Mouse (Mus musculus) gastrocnemius, postnatal 25 days (tissue): ENCODE measurements around the gene Elmsan1. TPM values are rescaled to one million over a fixed set of nuclear protein-coding genes. Genes with fewer than 3 reads are reported as not detected.

ENCODE experiments used
- DNase-seq: peaks from one replicate; pipeline ENCODE4 v3.0.0; 2022
- total RNA-seq, 2 experiments: library from RNA; stranded (reverse); gene quantifications; 1 replicate in 1 of 2; 2 replicates in 1 of 2; pipeline ENCODE4 v1.2.3; 2021

The Elmsan1 gene
- total RNA-seq, 2 experiments from 2014 or later, result 8.0 to 9.9 TPM

- no peak for DNase-seq
Observed at GRCm38 (mm10) chr12:84215758-84216440, 2.8 kb downstream of the Elmsan1 start.

DNA sequence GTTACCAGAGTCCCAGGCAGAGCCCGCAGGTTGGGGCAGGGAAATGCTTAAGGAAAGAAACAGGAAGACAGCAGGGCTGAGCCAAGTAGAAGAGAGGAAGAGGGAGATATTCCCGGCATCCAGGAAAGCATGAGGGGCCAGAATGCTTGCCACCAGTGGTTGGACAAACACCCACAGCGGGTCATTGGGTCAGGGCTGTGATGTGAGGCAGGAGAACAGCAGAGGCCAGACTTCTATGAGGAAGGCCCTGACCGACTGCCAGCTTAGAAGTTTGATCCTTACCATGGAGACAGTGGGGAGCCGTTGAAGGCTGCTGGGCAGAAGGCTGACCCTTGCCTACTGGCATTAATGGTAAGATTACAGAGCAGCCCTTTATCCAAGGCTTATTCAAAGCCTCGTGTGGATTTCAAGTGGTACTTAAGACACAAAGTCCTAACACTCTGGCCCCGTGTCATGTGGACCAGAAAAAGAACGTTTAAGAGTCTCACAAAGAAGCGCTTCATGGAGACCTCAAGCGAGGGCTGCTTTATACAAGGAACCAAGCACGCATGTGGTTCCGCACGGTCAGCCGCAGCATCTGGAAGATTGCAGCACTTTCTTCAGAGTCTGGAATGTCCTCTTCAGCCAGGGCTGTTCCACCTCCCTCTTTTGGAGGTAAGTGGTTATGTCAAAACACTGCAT, 4.0 kb downstream of the Elmsan1 start:
- DNase-seq, result no peak

DNA sequence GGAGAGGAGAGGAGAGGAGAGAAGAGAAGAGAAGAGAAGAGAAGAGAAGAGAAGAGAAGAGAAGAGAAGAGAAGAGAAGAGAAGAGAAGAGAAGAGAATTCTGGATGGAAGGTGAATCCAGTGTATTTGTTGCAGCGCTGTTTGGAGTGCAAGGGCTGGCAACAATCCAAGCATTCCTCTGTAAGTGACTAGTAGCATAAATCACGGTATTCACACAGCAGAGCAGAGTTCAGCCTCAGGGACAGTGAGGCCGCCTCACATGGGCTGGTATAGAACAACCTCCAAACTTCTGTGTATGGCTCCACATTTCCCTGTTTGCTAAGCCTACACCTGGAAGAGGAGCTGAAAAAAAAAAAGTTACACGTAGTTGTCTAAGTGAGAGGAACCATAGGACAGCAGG, 6.4 kb downstream of the Elmsan1 start:
- DNase-seq, result no peak

DNA sequence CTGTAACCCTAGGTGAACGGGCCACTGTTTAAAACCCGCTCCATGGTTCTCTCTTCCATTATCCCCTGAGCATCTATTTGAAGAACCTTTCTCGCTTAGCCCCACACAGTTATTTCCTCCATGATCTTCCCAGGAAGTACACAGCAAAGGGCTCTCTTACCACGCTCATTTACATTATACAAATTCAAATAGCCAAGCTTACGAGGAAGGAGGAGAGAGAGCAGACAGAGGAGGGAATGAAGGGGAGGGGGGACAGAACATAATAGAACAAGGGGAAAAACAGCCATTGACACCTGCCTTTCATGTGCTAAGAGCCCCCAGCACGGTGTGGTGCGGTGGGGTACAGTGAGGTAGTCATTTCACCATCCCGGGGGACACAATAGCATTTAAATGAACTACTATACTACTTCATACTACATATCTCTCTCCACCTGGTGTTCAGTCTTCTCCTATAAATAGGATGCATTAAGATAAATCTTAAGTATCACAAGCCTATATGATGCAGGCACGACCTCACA, 7.6 kb downstream of the Elmsan1 start:
- DNase-seq, result no peak

DNA sequence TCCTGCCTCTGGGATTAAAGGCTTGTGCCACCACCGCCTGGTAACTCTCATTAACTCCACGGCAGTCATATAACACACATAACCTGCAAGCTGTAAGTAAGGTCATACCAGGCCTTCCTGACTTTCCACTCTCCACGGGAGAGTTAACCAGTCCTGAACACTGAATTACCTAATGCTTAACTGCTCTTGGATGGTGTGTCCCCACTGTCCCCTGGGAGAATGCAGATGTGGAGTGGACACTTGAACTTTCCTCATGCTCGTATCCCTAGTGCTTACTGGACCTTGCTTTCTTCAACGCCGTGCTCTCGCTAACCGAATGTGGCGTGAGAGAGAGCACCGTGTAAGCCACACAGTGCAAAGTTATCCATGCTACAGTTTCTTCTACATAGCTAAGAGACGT, 8.4 kb downstream of the Elmsan1 start:
- peak; percentile 1 for DNase-seq

DNA sequence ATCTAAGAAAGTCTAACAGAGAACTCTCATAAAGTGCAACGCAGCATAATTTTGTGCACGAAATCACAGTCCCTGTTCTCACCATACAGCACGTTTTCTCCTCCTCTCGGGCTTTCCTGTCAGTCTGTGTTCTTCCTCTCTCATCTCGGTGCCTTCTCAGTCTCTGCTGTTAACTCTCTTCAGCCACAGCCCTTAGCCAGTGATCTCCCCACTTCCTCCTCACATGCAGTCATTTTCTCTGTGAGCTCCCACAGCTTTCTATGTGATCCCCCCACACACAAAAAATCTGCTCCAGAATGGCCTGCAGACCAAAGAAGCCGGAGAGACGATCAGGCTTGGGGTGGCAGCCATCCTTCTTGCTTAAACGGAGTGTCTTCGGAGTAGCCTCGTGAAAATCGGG, 9.6 kb downstream of the Elmsan1 start:
- no peak for DNase-seq

DNA sequence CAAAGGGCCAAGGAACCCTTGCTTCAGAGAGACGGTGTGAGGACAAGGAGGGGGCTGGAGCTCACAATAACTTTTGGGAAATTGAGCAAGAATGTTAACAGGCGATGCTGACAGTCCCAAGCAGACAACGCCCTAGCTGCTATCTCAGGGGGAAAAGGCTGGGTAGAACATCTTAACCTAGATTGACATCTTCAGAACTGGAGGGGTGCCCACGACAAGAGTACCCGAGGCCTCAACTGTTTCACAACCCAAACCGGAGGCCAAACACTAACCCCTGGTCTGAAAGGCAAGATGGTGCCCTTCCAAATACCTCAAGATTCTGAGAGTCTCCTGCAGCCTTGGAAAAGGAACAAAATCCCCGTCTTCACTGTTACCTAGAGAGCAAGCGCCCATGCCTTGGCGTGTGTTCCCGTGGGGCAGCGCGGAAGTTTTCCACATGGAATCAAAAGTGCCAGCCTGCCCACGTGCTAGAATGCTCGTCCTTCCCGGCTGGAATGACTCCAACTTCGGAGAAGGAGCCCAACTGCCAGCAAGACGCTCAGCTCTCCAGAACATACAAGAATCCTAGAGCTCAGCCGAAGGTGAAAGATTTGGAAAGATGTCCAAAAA, 11.4 kb downstream of the Elmsan1 start:
- no peak for DNase-seq

DNA sequence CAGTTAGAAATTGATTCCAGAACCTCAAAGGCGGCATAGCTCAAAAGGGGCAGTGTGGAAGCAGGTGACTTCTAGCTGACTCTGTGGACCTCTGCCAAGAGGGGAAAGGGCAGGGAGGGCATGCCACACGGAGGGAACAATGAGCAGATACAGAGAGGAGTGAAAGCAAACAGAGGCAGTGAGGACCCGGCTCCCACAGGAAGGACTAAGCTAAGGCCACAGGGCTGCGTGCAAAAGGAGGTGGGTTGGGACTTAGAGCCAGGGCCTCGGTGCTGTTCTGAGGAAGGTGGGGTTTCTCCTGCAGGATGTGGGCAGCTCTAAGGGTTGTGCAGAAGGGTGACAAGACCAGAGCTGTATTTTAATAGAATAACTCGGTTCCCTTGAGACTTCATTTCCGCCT, 12.2 kb downstream of the Elmsan1 start:
- no peak for DNase-seq

DNA sequence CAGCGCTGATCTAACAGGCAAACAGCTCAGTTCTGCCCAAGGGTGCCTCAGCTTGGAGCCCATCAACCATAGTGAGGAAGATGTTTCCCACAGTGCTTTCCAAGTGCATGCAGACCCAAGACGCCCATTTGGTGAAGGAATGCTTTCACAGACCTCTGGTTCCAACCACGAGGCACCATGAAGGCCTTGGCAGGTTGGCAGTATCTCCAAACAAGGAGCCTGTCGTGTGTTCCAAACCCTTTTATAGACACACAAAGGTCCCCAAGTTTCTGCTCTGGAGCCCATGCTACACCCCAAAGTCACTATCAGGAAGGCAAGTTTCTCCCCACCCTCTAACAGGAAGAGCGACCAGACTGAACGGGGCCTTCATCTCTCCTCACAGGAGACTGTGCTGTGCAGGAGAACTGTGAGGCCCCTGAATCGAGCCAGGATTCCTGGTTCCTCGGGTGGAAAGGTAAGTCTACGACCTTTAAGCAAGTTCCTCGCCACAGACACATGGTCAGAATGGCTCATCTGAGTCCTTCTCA, 13.0 kb downstream of the Elmsan1 start:
- DNase-seq, result no peak

GRCm38 (mm10) chr12:84204662-84205061, 14.0 kb downstream of the Elmsan1 start:
- no peak for DNase-seq

- no peak for DNase-seq
Observed at GRCm38 (mm10) chr12:84203778-84204216, 14.9 kb downstream of the Elmsan1 start.

- DNase-seq, result no peak
Observed at GRCm38 (mm10) chr12:84203170-84203777, 15.4 kb downstream of the Elmsan1 start.

- DNase-seq, result no peak
Observed at GRCm38 (mm10) chr12:84202561-84202960, 16.1 kb downstream of the Elmsan1 start.

DNA sequence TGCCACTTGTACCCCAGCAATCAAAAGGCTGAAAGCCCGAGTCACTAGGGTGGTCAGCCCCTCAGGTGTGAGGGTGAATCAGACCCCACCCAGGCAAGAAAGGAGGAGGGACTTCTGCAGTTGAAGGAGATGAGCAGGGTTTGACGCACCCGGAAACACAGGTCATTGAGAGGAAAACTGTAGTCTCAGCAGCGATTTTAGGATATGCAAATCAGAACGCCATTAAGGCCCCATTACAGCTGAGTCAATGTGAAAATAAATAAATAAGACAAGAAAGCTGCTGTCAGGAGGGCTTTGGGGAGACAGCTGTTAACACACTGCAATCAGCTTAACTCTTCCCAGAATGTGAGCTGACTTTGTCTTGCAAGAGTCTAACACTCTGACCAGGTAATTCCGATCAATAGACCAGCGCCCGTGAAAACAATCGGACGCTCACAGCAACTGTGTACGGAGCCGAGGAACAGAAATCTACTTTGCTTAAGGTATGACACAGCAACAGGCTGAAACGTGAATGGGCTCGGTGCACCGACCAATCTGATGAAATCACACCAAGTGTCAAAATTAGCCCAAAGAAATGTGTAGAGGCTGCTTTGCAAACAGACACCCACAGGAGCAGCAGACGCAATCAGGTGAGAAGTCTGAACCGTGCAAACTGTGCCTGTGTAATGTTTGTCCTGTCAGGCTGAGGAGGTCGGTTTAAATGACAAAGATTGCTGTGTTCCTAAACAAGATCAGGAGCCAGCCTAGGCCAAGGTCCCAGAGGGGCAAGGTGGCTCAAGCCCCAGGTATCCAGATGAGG, 16.8 kb downstream of the Elmsan1 start:
- no peak for DNase-seq

DNA sequence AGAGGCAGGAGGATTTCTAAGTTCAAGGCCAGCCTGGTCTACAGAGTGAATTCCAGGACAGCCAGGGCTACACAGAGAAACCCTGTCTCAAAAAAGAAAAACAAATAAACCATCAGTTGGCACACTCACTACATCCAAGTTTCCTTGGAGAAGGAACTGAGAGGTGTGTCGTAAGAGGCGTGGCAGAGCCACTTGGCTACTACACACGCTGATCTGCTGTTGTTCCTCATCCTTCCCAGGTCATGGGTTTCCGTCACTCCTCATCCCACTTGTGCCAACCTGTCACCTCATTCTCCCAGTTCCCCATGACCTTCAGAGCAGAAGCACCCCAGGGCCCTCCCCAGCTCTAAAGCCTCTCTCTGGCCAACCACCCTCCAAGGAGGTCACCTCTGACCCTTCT, 17.5 kb downstream of the Elmsan1 start:
- no peak for DNase-seq

- DNase-seq, result no peak
Observed at GRCm38 (mm10) chr12:84198880-84199279, 19.8 kb downstream of the Elmsan1 start.

GRCm38 (mm10) chr12:84198076-84198679, 20.5 kb downstream of the Elmsan1 start:
- peak; percentile 56 for DNase-seq

DNA sequence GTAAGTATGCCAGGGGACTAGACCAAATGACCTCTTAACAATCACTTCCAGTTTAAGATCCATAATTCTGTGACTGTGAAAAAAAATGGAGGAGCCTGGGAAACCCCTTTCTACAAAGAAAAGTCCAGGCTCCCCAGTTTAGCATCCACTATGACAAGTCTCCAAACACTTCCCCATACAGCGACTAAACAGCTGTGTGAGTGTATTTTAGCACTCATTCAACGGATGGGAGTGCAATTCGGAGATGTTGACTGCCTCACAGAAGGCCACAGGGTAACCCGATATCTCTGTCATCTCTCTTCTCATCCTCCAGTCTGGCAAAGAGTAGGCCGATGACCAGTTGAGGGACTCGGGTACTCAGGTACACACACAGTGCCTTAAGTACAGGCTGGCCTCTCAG, 23.5 kb downstream of the Elmsan1 start:
- DNase-seq, result no peak

DNA sequence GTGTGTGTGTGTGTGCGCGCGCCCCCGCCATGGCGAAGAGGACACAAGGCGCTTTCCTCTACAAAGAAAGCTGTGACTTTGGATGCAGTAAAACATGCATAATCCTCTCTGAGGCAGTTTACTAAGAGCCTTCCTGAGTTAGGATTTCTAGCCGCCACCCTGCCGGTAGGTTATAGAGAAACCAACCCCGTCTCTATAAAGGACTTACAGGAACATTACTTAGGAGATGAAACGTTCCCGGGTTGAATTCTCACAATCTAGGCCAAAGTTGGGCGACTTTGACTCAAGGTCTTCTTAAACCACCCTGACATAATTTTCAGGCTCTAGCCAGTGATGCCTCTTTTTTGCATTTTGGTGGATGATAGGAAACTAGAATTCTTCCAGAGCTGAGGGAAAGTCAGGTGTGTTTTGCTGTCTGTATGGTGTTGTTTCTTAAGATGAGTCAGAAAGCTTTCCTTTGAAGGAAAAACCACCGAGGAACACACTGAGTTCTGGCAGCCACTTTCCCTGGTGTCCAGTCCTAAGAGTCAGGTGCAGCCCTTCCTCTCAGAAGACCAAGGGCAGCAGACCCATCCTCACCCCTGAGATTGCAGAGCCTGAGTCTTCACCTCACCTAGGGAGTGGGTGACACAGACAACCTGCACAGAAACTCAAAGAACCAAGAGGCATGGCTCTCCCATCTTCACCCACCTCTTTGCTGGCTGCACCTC, 24.1 kb downstream of the Elmsan1 start:
- DNase-seq, result no peak

GRCm38 (mm10) chr12:84193642-84194399, 24.9 kb downstream of the Elmsan1 start:
- peak; percentile 96 for DNase-seq
